Mouse (Mus musculus): ENCODE measurements around the gene Ano8. TPM values are rescaled to one million over a fixed set of nuclear protein-coding genes. Genes with fewer than 3 reads are reported as not detected.
A peak's percentile ranks its signal among the peaks of the same experiment; 100 is the strongest.

Gene Ano8
- polyA plus RNA-seq, 1 experiment from 2014 or later: 3.0 TPM

DNA sequence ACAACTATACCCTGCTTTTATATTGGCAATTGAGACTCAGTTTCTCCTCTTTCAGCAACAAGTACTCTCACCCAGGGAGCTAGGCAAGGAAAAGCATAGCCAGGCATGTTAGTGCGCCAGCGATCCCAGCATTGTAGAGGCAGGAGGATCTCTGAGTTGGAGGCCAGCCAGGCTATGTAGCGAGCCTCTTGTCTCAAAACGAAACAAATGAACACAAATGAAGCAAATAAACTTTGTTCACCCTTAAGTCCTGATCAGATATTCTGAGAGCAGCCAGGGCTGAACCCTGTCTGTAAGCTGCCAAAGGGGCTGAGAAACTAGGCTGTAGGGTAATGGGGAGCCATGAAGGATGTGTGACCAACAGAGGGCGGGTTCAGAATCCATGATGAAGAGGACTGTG is 10.0 kb upstream of the Ano8 start:
- DNase-seq (ENCODE audit: low spot score): no peak
- Histone ChIP-seq H3K27me3 (ENCODE audit: low read depth, poor library complexity, severe bottlenecking) (no peaks in the 10 kb centered on the region; the same call in 1 of the 2 replicates), H3K4me1 (peaks cover 26% of the 10 kb centered on the region), H3K27ac (replicated peaks) (no peak overlapping the region), H3K4me3 (no peak overlapping the region), H3K9me3 (replicated peaks) (no peaks in the 10 kb centered on the region), H3K36me3 (peaks cover 42% of the 10 kb centered on the region)
- WGBS: 93% methylated on average over 5 of the region's 5 CpGs

DNA sequence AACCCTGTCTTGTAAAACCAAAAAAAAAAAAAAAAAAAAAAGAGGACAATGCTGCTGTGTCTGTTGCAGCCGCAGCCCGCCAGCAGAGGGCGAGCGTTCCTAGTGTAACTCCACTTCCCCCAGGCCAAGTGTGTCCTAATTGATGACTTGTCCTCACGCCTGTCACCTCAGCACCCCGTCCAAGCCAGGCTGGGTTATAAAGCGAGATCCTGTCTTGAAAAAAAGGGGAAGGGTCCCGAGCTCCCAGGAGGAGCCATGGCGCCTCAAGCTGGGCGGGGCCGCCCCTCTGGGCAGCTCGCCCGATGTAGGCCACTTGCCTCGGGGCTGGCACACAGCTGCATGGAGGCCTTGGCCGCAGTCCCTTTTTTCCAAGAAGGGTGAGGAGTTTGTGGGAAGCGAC is 9.3 kb upstream of the Ano8 start:
- 32% methylated on average over 16 of the region's 16 CpGs for WGBS
- peaks cover 50% of the 10 kb centered on the region for H3K36me3 ChIP-seq
- no peak overlapping the region for H3K27ac ChIP-seq (replicated peaks)

DNA sequence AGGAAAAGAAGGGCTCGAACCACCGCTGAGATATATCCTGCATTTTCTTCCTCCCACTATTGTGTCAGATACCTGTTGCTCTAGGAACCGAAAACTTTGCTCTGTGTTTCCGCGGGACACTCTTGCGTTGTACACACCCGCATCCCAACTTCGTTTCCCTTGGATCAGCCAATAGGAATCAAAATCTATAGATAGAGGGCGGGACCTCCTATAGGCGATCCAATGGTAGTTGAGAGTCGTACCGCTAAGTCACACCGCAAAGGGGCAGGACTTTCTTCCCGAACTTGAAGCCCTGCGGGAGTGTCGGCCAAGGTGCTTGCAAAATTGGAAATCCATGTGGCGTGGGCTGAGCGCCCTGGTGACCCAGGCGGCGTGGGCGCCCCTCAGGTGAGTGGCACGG is 2.7 kb upstream of the Ano8 start:
- WGBS: under 1% methylated on average over 22 of the region's 22 CpGs
- DNase-seq (ENCODE audit: low spot score): peak; percentile 87
- H3K36me3 ChIP-seq: peaks cover 50% of the 10 kb centered on the region
- no peaks in the 10 kb centered on the region for H3K9me3 ChIP-seq (replicated peaks)
- H3K4me3 ChIP-seq: peak overlapping the region; percentile 93
- peak overlapping the region; percentile 93 for H3K27ac ChIP-seq (replicated peaks)
- peaks cover 47% of the 10 kb centered on the region for H3K4me1 ChIP-seq
- no peaks in the 10 kb centered on the region; the same call in 1 of the 2 replicates for H3K27me3 ChIP-seq (ENCODE audit: low read depth, poor library complexity, severe bottlenecking)

More for the DNA sequence above, 9.3 kb upstream of the Ano8 start:
- H3K9me3 ChIP-seq (replicated peaks): no peaks in the 10 kb centered on the region
- peaks cover 28% of the 10 kb centered on the region for H3K4me1 ChIP-seq
- peak; percentile 80 for DNase-seq (ENCODE audit: low spot score)
- no peak overlapping the region for H3K4me3 ChIP-seq
- H3K27me3 ChIP-seq (ENCODE audit: low read depth, poor library complexity, severe bottlenecking): no peaks in the 10 kb centered on the region; the same call in 1 of the 2 replicates

DNA sequence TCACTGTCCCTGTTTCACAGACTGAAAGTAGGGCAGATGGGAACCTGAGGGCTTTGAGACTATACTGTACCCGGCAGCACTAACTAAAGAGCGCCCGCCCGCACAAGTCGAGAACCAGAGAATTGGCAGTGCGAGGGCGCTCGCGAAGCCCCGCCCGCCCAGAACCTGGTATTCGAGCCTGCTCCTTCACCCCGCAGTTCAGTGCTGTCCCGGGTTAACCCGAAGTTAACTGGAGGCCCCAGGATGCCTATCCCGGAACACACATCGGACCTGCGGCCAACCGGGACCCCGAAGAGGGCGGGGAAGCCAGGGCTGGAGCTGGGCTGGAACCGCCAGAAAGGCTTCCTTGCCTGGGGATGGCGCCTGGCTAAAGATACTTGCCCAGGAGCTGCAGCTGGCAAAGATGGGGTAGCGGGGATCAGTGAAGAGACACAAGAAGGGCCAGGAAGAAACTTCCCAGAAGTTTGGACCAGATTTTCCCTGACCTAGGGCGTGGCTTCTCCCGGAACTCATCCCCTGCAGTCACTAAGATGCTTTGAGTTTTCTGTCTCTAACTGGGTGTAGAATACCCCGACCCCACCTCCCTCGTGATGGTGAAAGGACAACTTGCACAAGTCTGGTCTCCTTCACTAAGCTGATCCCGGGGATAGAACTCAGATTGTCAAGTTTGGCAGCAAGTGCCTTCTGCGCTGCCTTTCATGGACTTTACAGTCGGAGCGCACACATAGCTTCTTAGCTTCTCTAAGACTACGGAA is 2.1 kb upstream of the Ano8 start, which contains the start of gene Gtpbp3:
Gene Gtpbp3, plus strand, starts transcription at position 413 of the 755 bp plus-strand sequence.
- Histone ChIP-seq H3K4me1 (peaks cover 47% of the 10 kb centered on the region), H3K27me3 (ENCODE audit: low read depth, poor library complexity, severe bottlenecking) (no peaks in the 10 kb centered on the region; the same call in 1 of the 2 replicates), H3K27ac (replicated peaks) (peak within 1 kb of the TSS; percentile 93), H3K4me3 (peak within 1 kb of the TSS; percentile 93), H3K36me3 (peaks cover 51% of the 10 kb centered on the region), H3K9me3 (replicated peaks) (no peaks in the 10 kb centered on the region)
- under 1% methylated on average over 33 of the region's 33 CpGs for WGBS
- peak; percentile 79 for DNase-seq (ENCODE audit: low spot score)

DNA sequence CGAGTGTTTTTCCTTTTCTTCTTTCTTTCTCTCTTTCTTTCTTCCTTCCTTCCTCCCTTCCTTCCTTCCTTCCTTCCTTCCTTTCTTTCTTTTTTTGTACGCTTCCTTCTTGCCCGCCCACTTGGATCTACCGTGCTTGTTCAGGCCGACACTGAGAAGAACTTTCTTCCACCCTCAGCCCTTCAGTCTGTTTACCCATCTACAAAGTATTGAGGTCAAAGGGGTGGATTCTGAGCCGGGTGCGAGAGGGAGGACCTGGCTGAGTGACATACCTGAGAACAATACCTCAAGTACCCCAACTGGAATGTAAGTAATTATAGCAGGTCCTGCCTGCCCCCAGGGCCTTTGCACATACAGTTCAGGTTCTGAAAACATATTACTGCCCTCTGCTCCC is 370 bp upstream of the Ano8 start:
- peak overlapping the region; percentile 99 for H3K27ac ChIP-seq (replicated peaks)
- H3K36me3 ChIP-seq: peaks cover 51% of the 10 kb centered on the region
- WGBS: 27% methylated on average over 7 of the region's 7 CpGs
- DNase-seq (ENCODE audit: low spot score): no peak
- H3K4me3 ChIP-seq: peak overlapping the region; percentile 95
- peaks cover 54% of the 10 kb centered on the region for H3K4me1 ChIP-seq
- H3K9me3 ChIP-seq (replicated peaks): no peaks in the 10 kb centered on the region
- H3K27me3 ChIP-seq (ENCODE audit: low read depth, poor library complexity, severe bottlenecking): peaks cover 13% of the 10 kb centered on the region

DNA sequence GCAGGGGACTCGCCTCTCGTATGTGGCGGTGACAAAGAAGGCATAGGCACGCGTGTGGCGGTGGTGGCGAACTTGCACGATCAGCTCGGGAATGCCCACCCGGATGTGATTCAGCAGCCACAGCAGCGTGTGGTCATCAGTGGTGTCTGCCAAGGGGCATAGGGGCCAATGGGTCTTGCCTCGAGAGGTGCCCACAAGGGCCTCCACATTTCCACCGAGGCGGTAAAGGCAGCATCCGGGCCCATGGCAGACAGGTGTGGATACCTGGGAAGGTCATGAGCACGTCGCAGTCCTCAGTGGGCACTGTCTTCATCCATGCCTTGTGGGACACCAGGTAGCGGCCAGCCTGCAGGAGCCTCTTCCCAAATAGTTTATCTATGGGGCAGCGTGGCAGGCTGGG is 1.0 kb downstream of the Ano8 start:
- no peak for DNase-seq (ENCODE audit: low spot score)
- Histone ChIP-seq H3K27me3 (ENCODE audit: low read depth, poor library complexity, severe bottlenecking) (peaks cover 24% of the 10 kb centered on the region), H3K9me3 (replicated peaks) (no peaks in the 10 kb centered on the region), H3K36me3 (peaks cover 51% of the 10 kb centered on the region), H3K4me1 (peaks cover 55% of the 10 kb centered on the region), H3K4me3 (peak overlapping the region; percentile 95), H3K27ac (replicated peaks) (peak overlapping the region; percentile 99)
- 95% methylated on average over 19 of the region's 19 CpGs for WGBS

DNA sequence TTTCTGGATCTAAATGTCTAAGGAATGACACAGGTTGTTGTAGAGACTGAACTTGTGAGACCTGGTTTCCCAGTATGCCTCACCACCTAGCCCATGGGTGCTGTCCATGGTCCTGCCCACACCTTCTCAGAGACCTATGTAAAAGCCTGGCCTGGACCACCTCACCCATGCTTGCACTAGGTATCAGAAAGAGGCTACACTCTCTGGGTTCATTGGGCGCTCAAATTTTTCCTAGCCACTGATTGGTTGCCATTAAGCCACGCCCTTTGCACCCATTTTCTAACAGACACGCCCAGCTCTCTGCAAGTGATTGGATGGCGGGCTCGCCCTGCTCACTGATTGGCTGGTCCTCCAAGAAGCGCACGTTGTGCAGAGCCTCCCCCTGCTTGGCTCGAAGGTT is 1.8 kb downstream of the Ano8 start:
- peaks cover 47% of the 10 kb centered on the region for H3K4me1 ChIP-seq
- whole genome bisulfite sequencing: 45% methylated on average over 8 of the region's 8 CpGs
- H3K4me3 ChIP-seq: peak overlapping the region; percentile 95; the same call in 1 of the 2 replicates
- no peaks in the 10 kb centered on the region for H3K9me3 ChIP-seq (replicated peaks)
- no peak for DNase-seq (ENCODE audit: low spot score)
- no peak overlapping the region for H3K27ac ChIP-seq (replicated peaks)
- peaks cover 29% of the 10 kb centered on the region for H3K27me3 ChIP-seq (ENCODE audit: low read depth, poor library complexity, severe bottlenecking)
- peaks cover 59% of the 10 kb centered on the region for H3K36me3 ChIP-seq

DNA sequence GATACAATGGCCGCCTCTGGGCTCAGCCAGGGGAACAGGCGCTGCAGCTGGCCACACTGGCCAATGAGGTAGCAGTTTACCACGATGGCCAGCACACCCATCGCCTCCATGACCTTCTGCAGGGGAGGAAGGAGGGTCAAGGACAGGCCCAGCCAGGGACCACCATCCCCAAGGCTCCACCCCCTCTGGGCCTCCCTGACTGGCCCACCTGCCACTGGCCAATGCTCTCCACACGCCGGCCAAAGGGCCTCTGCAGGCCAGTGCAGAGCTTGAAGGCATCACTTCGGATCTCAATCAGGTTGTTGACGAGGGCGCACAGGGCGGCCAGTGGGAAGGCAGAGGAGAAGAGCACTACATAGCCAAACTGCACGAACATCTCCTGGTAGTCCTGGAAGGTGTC is 6.8 kb downstream of the Ano8 start:
- no peak overlapping the region for H3K27ac ChIP-seq (replicated peaks)
- WGBS: 91% methylated on average over 11 of the region's 11 CpGs
- peaks cover 44% of the 10 kb centered on the region for H3K4me1 ChIP-seq
- H3K4me3 ChIP-seq: no peak overlapping the region
- H3K36me3 ChIP-seq: peaks cover 77% of the 10 kb centered on the region
- H3K27me3 ChIP-seq (ENCODE audit: low read depth, poor library complexity, severe bottlenecking): peaks cover 52% of the 10 kb centered on the region
- no peak for DNase-seq (ENCODE audit: low spot score)
- no peaks in the 10 kb centered on the region for H3K9me3 ChIP-seq (replicated peaks)

DNA sequence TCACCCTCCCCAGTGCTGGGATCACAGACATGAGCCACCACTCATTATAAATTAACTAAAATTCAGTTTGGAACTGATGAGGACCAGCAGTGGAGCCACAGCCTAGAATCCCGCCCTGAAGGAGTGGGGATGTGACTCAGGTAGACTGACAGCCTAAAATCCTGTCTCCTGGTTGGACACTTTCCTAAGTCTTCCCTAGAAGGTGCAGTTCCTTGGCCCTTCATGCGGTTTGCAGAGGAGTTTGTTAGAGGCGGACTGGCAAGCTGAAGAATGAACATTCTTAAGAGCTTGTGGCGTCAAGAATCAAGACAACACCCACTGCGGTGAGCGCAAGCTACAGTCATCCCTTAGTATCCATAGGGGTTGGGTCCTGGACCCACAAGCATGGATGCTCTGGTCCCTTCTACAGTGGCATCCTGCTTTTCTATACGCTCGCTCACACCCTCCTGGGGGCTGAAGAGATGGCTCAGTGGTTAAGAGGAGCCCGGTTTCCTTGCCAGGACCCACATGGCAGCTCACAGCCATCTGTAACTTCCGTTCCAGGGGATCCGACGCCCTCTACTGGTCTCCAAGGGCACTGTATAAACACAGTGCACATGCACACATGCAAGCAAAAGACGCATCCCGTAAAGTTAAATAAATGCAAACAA is 8.4 kb downstream of the Ano8 start:
- Histone ChIP-seq H3K4me3 (peak overlapping the region; percentile 69), H3K27ac (replicated peaks) (peak overlapping the region; percentile 88), H3K4me1 (peaks cover 44% of the 10 kb centered on the region), H3K9me3 (replicated peaks) (no peaks in the 10 kb centered on the region), H3K36me3 (peaks cover 77% of the 10 kb centered on the region), H3K27me3 (ENCODE audit: low read depth, poor library complexity, severe bottlenecking) (peaks cover 51% of the 10 kb centered on the region)
- DNase-seq (ENCODE audit: low spot score): peak; percentile 50
- 37% methylated on average over 14 of the region's 14 CpGs for WGBS

DNA sequence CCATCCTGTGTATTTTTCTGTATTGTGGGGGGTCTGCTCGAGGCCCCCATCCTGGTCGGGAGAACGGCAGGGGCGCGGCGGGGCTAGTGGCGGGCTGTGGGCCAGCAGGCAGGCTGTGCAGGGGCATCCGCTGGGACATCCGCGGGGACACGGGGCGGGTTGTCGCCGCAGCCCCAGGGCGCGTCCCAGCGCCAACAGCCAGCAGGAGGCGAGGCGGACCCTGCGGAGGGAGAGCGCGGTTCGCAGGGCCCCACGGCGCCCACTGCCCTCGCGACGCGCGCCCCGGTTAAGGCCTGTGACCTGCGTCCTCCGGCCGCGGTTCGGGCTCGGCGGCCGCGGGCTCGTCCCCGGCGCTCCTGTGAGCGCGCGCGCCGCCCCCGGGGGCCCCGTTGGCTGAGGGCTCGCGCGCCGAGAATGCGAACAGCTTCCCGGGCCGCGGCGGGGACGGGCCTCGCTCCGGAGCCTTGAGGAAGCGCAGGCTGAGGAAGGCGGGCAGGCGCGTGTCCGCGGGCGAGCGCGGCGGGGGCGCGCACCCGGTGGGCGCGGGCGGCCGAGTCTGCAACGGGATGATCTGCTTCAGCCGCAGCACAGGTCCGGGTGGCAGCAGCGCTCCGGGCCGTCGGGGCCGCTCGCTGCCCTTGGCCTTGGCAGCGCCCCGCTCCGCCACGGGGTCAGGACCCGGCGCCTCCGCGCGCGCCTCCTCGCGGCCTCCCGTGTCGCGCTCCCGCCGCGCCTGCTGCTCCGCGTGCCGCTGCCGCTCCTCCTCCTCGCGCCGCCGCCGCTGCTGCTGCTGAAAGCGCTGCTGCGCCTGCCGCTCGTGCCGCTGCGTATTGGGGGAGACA is 9.4 kb downstream of the Ano8 start:
- Histone ChIP-seq H3K27me3 (ENCODE audit: low read depth, poor library complexity, severe bottlenecking) (peaks cover 41% of the 10 kb centered on the region), H3K9me3 (replicated peaks) (no peaks in the 10 kb centered on the region), H3K4me3 (peak overlapping the region; percentile 69), H3K27ac (replicated peaks) (peak overlapping the region; percentile 88), H3K4me1 (peaks cover 41% of the 10 kb centered on the region), H3K36me3 (peaks cover 77% of the 10 kb centered on the region)
- 1% methylated on average over 101 of the region's 121 CpGs for WGBS
- peak; percentile 82 for DNase-seq (ENCODE audit: low spot score)

DNA sequence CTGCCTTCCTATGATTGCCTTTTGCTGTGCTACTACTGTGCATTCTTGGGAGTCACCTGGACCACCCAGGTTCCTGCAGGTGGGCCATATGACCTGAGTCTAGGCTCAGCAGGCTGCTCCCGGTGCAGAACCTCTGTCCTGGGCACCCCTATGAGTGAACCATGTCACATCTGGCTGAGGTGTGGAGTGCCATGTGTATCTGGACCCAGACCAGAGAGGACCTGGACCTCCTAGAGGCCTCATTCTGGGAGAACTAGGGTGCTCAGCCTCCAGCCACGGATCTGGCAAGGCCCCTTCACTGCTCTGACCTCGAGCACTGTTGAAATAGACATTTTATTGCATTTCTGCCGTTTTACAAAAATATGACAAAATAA is 10.1 kb downstream of the Ano8 start:
- H3K27me3 ChIP-seq (ENCODE audit: low read depth, poor library complexity, severe bottlenecking): peaks cover 34% of the 10 kb centered on the region
- no peak for DNase-seq (ENCODE audit: low spot score)
- peak overlapping the region; percentile 88 for H3K27ac ChIP-seq (replicated peaks)
- H3K36me3 ChIP-seq: peaks cover 77% of the 10 kb centered on the region
- H3K4me1 ChIP-seq: peaks cover 38% of the 10 kb centered on the region
- 34% methylated on average over 4 of the region's 4 CpGs for WGBS
- H3K9me3 ChIP-seq (replicated peaks): no peaks in the 10 kb centered on the region
- peak overlapping the region; percentile 69 for H3K4me3 ChIP-seq
